Mouse (Mus musculus): ENCODE results near the gene Ago4. TPM values are rescaled to one million over a fixed set of nuclear protein-coding genes. Genes with fewer than 3 reads are reported as not detected.

Ago4 gene
- polyA plus RNA-seq (2014; fragmentation: Nextera tagmentation; extraction: Ambion mirVana), result 5.7 and 6.4 TPM in 2 replicates

GRCm38 (mm10) chr4:126532827-126533728, at the start of gene Ago4:
Gene Ago4 (minus strand): TSS chr4:126533472.
- Histone ChIP-seq H3K4me3 (ENCODE audit: low read depth, low read length) (peak within 1 kb of the TSS; percentile 84), H3K27ac (ENCODE audit: low read depth, low read length) (peak within 1 kb of the TSS; percentile 31; the same call in 1 of the 2 replicates), H3K9me3 (replicated peaks; ENCODE audit: control insufficient read depth, low read length) (no peaks in the 10 kb centered on the region), H3K36me3 (ENCODE audit: control insufficient read depth, insufficient read depth, low read length) (no peaks in the 10 kb centered on the region), H3K9ac (ENCODE audit: low read length) (peak within 1 kb of the TSS; percentile 92), H3K4me1 (ENCODE audit: control insufficient read depth, insufficient read depth, low read length) (peaks cover 5% of the 10 kb centered on the region), H3K4me2 (ENCODE audit: low read length) (peak within 1 kb of the TSS; percentile 54), H3K27me3 (replicated peaks; ENCODE audit: control insufficient read depth, insufficient read depth, low read length) (no peaks in the 10 kb centered on the region)
- peak; percentile 88 for DNase-seq (ENCODE audit: low spot score)
- WGBS, result under 1% methylated on average over 69 of the region's 120 CpGs
- peak; percentile 96 for ATAC-seq

- no peak overlapping the region for H3K4me3 ChIP-seq (ENCODE audit: low read depth, low read length)
- H3K4me1 ChIP-seq (ENCODE audit: control insufficient read depth, insufficient read depth, low read length), result no peaks in the 10 kb centered on the region
- no peaks in the 10 kb centered on the region for H3K9me3 ChIP-seq (replicated peaks; ENCODE audit: control insufficient read depth, low read length)
- H3K4me2 ChIP-seq (ENCODE audit: low read length), result no peak overlapping the region
- no peak overlapping the region for H3K9ac ChIP-seq (ENCODE audit: low read length)
- peaks cover 81% of the 10 kb centered on the region for H3K36me3 ChIP-seq (ENCODE audit: control insufficient read depth, insufficient read depth, low read length)
- H3K27me3 ChIP-seq (replicated peaks; ENCODE audit: control insufficient read depth, insufficient read depth, low read length), result no peaks in the 10 kb centered on the region
- ATAC-seq (no peak), DNase-seq (ENCODE audit: low spot score) (no peak)
- 86% methylated on average over 2 of the region's 2 CpGs for WGBS
- no peak overlapping the region for H3K27ac ChIP-seq (ENCODE audit: low read depth, low read length)
Observed at GRCm38 (mm10) chr4:126579077-126579476, 45.8 kb upstream of the Ago4 start.

GRCm38 (mm10) chr4:126577920-126578319, 44.6 kb upstream of the Ago4 start:
- no peak overlapping the region for H3K4me3 ChIP-seq (ENCODE audit: low read depth, low read length)
- 95% methylated on average over 3 of the region's 3 CpGs for WGBS

GRCm38 (mm10) chr4:126576281-126576680, 43.0 kb upstream of the Ago4 start:
- Histone ChIP-seq H3K4me2 (ENCODE audit: low read length) (no peak overlapping the region), H3K36me3 (ENCODE audit: control insufficient read depth, insufficient read depth, low read length) (peaks cover 89% of the 10 kb centered on the region), H3K9ac (ENCODE audit: low read length) (no peak overlapping the region), H3K27ac (ENCODE audit: low read depth, low read length) (no peak overlapping the region), H3K4me1 (ENCODE audit: control insufficient read depth, insufficient read depth, low read length) (no peaks in the 10 kb centered on the region), H3K9me3 (replicated peaks; ENCODE audit: control insufficient read depth, low read length) (no peaks in the 10 kb centered on the region), H3K27me3 (replicated peaks; ENCODE audit: control insufficient read depth, insufficient read depth, low read length) (no peaks in the 10 kb centered on the region), H3K4me3 (ENCODE audit: low read depth, low read length) (no peak overlapping the region)
- no peak for ATAC-seq
- 95% methylated on average over 5 of the region's 5 CpGs for whole genome bisulfite sequencing
- no peak for DNase-seq (ENCODE audit: low spot score)

More at GRCm38 (mm10) chr4:126577920-126578319, 44.6 kb upstream of the Ago4 start:
- Histone ChIP-seq H3K4me1 (ENCODE audit: control insufficient read depth, insufficient read depth, low read length) (no peaks in the 10 kb centered on the region), H3K9me3 (replicated peaks; ENCODE audit: control insufficient read depth, low read length) (no peaks in the 10 kb centered on the region), H3K4me2 (ENCODE audit: low read length) (no peak overlapping the region), H3K27ac (ENCODE audit: low read depth, low read length) (no peak overlapping the region), H3K27me3 (replicated peaks; ENCODE audit: control insufficient read depth, insufficient read depth, low read length) (no peaks in the 10 kb centered on the region), H3K9ac (ENCODE audit: low read length) (no peak overlapping the region), H3K36me3 (ENCODE audit: control insufficient read depth, insufficient read depth, low read length) (peaks cover 82% of the 10 kb centered on the region)
- DNase-seq (ENCODE audit: low spot score) (no peak), ATAC-seq (no peak)

GRCm38 (mm10) chr4:126569783-126570182, 36.5 kb upstream of the Ago4 start:
- no peak overlapping the region for H3K4me3 ChIP-seq (ENCODE audit: low read depth, low read length)
- H3K9me3 ChIP-seq (replicated peaks; ENCODE audit: control insufficient read depth, low read length), result no peaks in the 10 kb centered on the region
- DNase-seq (ENCODE audit: low spot score), result no peak
- H3K4me2 ChIP-seq (ENCODE audit: low read length), result no peak overlapping the region
- no peaks in the 10 kb centered on the region for H3K4me1 ChIP-seq (ENCODE audit: control insufficient read depth, insufficient read depth, low read length)
- no peaks in the 10 kb centered on the region for H3K27me3 ChIP-seq (replicated peaks; ENCODE audit: control insufficient read depth, insufficient read depth, low read length)
- H3K36me3 ChIP-seq (ENCODE audit: control insufficient read depth, insufficient read depth, low read length), result peaks cover 67% of the 10 kb centered on the region
- H3K27ac ChIP-seq (ENCODE audit: low read depth, low read length), result no peak overlapping the region
- no peak overlapping the region for H3K9ac ChIP-seq (ENCODE audit: low read length)
- WGBS, result 98% methylated on average over 3 of the region's 3 CpGs
- no peak for ATAC-seq

- WGBS, result 97% methylated on average over 4 of the region's 4 CpGs
- ATAC-seq, result no peak
Observed at GRCm38 (mm10) chr4:126567243-126567642, 34.0 kb upstream of the Ago4 start.

GRCm38 (mm10) chr4:126563798-126564197, 30.5 kb upstream of the Ago4 start:
- WGBS, result 92% methylated on average over 6 of the region's 6 CpGs
- no peaks in the 10 kb centered on the region for H3K27me3 ChIP-seq (replicated peaks; ENCODE audit: control insufficient read depth, insufficient read depth, low read length)
- H3K4me3 ChIP-seq (ENCODE audit: low read depth, low read length), result no peak overlapping the region
- no peak overlapping the region for H3K27ac ChIP-seq (ENCODE audit: low read depth, low read length)
- H3K9me3 ChIP-seq (replicated peaks; ENCODE audit: control insufficient read depth, low read length), result no peaks in the 10 kb centered on the region
- no peak overlapping the region for H3K4me2 ChIP-seq (ENCODE audit: low read length)
- H3K36me3 ChIP-seq (ENCODE audit: control insufficient read depth, insufficient read depth, low read length), result peaks cover 57% of the 10 kb centered on the region
- no peaks in the 10 kb centered on the region for H3K4me1 ChIP-seq (ENCODE audit: control insufficient read depth, insufficient read depth, low read length)
- DNase-seq (ENCODE audit: low spot score) (no peak), ATAC-seq (no peak)
- H3K9ac ChIP-seq (ENCODE audit: low read length), result no peak overlapping the region

More at GRCm38 (mm10) chr4:126567243-126567642, 34.0 kb upstream of the Ago4 start:
- no peak overlapping the region for H3K4me3 ChIP-seq (ENCODE audit: low read depth, low read length)
- no peak overlapping the region for H3K4me2 ChIP-seq (ENCODE audit: low read length)
- no peak overlapping the region for H3K9ac ChIP-seq (ENCODE audit: low read length)
- no peak for DNase-seq (ENCODE audit: low spot score)
- H3K9me3 ChIP-seq (replicated peaks; ENCODE audit: control insufficient read depth, low read length), result no peaks in the 10 kb centered on the region
- H3K27me3 ChIP-seq (replicated peaks; ENCODE audit: control insufficient read depth, insufficient read depth, low read length), result no peaks in the 10 kb centered on the region
- peaks cover 54% of the 10 kb centered on the region for H3K36me3 ChIP-seq (ENCODE audit: control insufficient read depth, insufficient read depth, low read length)
- no peak overlapping the region for H3K27ac ChIP-seq (ENCODE audit: low read depth, low read length)
- H3K4me1 ChIP-seq (ENCODE audit: control insufficient read depth, insufficient read depth, low read length), result no peaks in the 10 kb centered on the region

GRCm38 (mm10) chr4:126556809-126557711, 23.8 kb upstream of the Ago4 start, which contains the start of gene Clspn:
Gene Clspn (plus strand): TSS chr4:126556935.
- H3K27me3 ChIP-seq (replicated peaks; ENCODE audit: control insufficient read depth, insufficient read depth, low read length), result no peaks in the 10 kb centered on the region
- peaks cover 13% of the 10 kb centered on the region for H3K36me3 ChIP-seq (ENCODE audit: control insufficient read depth, insufficient read depth, low read length)
- H3K9ac ChIP-seq (ENCODE audit: low read length), result peak within 1 kb of the TSS; percentile 66
- peak within 1 kb of the TSS; percentile 68 for H3K4me3 ChIP-seq (ENCODE audit: low read depth, low read length)
- peaks cover 6% of the 10 kb centered on the region for H3K4me1 ChIP-seq (ENCODE audit: control insufficient read depth, insufficient read depth, low read length)
- ATAC-seq (peak; percentile 98), DNase-seq (ENCODE audit: low spot score) (peak; percentile 97)
- H3K27ac ChIP-seq (ENCODE audit: low read depth, low read length), result peak within 1 kb of the TSS; percentile 58; the same call in 1 of the 2 replicates
- peak within 1 kb of the TSS; percentile 69 for H3K4me2 ChIP-seq (ENCODE audit: low read length)
- H3K9me3 ChIP-seq (replicated peaks; ENCODE audit: control insufficient read depth, low read length), result no peaks in the 10 kb centered on the region
- WGBS, result under 1% methylated on average over 54 of the region's 54 CpGs

Measured in forebrain, embryonic 14.5 days (tissue).